Mouse (Mus musculus) lung, postnatal 14 days (tissue): ENCODE data around the gene Adm.

ENCODE experiments used
- DNase-seq: peaks from one replicate; pipeline ENCODE4 v3.0.0; 2021

Gene Adm

DNA sequence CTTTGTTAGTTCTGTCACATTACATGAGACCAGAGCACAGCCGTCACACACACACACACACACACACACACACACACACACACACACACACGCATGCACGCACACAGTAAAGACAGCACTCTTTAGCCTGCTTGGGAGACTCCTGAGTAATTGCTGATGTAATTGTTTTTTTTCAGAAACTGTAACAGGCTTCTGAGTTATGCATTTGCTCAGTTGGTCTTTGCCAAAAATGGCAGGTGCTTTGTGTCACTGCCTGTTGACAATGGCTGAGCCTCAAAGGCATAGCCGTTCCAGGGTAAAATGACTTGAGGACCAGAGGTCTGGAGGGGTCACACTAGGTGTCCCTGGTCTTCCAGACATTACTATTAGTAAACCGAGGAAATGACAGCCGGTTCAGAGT lies 40.8 kb downstream of the Adm start:
- DNase-seq, result peak; percentile 51

DNA sequence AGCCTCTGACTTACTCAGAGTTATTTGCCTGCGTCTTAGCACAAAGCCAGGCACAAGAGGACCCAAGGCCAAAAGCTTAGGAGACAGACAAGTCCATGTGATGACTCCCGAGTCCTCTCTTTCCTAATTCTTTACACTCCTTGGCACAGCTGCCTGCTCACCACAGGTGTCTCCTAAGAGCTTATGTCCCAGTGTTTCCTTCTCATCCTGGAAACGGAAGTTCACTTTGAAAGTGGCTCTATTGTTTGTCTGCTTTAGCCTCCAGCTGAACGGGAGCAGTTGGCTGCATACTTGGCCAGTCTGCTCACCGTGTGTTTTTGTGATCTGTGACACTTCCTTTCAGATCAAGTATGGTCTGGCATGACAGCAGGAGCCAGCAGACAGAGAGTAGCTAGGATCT lies 41.3 kb downstream of the Adm start:
- DNase-seq, result no peak

DNA sequence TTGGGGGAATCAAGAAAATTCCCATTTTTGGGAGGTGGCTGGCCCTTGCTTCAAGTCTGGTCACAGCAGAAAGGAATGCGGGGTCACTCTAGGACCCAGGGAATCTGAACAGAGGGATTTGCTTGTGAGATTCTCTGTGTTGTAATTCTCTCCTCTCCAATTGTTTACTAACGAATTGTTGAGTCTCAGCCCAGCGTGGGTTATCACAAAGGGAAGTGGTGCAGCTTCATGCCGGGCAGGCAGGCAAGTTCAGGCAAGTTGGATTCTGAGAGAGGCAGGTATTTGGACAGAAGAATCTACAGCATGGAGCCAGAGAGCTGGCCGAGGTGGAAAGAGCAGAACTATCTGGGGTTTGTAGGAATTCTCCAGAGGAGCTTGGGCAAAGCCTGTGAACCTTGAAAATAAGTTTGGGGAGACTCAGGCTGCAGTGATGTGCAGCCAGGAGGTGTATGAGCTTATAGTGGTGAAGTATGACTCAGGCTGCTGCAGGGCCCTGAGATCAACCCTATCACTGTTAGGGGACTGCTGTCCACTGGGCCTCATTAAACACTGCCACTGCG lies 43.7 kb downstream of the Adm start:
- DNase-seq, result no peak
